Mouse (Mus musculus) CD4-positive helper T cell, adult 2 months (primary cell): ENCODE measurements around the gene Iba57.
"Not testable (repeated sequence)": the region's sequence is repeated elsewhere in the genome, so short reads cannot be mapped to it uniquely, and the experiment has no call there.

Source experiments
- DNase-seq: peaks from one replicate; pipeline ENCODE4 v3.0.0-alpha.2; 2012; ENCODE audit warnings: low read depth, missing footprints, low spot score

The Iba57 gene

DNA sequence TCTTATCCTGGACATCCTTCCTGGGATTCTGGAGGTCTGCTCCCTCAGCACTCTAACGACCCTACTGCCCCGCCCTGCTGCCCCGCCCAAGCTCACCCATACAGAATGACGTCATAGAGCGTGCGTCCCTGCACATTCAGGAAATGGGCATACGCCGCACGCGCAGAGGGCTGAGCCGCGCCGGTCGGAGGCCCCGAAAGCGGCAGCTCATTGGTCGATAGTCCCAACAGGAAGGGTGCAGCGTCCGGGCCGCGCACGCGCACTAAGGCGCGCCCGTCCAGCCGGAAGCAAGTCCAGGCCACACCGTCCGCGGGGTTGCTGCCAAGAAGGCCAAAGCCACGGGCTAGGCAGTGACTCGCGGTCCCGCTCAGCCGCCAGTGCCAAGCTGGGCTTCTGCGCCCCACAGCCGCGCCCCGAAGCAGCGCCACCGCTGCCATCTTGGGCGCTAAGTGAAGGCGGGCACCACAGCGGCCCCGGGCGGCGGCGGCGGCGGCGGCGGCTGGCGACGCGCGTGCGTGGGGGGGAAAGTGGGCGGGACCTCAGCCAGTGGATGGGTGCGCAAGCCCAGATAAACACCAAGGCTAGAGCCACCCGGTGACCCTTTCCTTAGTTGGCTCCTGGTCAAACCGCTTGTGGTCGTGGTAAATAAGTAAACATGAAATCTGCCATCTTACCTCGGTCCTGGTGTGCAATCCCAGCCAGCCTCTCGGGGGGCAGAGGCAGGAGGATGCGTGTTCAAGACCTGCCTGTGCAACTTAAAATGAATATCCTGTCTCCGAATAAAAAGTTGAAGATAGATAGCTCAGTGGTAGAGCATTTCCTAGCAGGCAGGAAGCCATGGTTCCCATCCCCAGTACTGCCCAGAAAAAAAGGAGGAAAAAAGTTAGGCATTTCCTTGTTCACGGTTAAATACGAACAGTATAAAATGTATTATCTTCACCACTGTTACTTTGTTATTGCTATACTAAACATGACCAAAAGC, at the start of gene Iba57:
Gene Iba57 (minus strand): TSS at position 485 of the 982 bp plus-strand sequence.
- peak; percentile 99 for DNase-seq

DNA sequence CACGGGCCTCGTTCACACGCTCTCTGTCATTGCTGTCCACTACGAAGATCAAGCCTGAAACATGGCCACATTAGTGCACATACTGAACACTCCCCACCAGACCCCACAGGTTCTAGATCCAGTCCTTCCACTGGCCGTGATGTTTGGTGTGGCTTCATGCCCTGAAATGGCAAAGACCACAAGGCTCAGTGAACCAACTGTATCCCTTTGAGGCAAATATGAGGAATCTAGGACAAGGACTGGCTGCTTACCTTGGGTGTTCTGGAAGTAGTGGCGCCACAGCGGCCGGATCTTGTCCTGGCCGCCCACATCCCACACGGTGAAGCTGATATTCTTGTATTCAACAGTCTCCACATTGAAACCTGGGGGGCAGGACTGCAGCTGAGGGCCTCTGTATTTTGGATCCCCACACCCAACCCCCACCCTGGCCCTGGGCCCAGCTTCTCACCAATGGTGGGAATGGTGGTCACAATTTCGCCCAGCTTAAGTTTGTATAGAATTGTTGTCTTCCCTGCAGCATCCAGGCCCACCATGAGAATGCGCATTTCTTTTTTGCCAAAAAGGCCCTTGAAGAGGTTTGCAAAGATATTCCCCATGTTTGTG, 49.5 kb upstream of the Iba57 start:
- no peak for DNase-seq

DNA sequence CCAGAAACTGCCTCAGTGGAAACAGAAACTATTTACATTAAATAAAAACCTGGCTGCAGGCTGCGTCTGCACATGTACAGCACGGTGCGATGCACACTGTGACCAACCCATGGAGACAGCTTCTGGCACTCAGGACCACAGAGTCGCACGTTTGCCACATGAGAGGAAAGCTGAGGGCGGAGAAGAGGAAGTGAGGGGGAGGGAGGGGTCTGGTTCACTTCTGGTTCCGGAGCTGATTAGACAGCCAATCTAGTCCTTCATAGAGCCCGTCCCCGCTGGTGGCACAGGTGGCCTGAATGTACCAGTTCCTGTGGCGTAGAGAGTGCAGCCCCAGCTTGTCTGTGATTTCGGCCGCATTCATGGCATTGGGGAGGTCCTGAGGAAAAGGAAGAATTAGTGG, 48.8 kb upstream of the Iba57 start:
- peak; percentile 86 for DNase-seq

DNA sequence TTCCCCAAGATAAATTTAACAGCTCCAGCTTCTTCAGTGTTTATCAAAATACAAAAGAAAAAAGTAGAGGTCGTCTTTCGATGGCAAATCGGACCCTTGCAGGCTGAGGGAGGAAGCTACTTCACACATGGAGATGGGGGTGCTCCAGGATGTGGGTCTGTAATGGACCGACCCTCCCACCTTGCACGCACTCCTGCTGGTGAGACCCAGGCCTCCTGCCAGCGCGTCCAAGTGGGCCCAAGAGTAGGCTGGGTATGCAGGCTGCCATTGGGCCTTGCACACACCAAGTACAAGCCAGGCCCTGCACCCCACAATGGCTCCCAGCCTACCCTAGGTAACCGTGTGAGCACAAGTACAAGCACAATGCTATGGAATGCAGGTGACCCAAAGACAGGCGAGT, 48.0 kb upstream of the Iba57 start:
- not testable (repeated sequence) for DNase-seq

DNA sequence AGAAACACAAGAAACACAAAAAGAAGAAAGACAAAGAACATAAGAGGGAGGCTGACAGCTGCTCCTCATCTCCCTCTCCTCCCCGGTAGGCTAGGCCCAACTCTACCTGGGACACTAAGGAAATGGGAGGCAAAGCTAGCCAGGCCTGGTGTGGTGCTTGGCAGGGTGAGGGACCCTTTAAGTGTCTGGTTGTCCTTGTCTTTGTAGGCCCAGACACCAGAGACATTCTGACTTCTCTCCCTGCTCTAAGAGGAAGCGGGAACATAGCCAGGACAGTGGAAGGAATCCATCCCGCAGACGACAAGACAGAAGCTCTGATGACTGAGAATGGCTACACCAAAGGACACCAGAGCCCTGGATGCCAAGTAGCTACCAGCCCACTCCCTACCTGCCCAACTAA, 46.5 kb upstream of the Iba57 start:
- DNase-seq = no peak

DNA sequence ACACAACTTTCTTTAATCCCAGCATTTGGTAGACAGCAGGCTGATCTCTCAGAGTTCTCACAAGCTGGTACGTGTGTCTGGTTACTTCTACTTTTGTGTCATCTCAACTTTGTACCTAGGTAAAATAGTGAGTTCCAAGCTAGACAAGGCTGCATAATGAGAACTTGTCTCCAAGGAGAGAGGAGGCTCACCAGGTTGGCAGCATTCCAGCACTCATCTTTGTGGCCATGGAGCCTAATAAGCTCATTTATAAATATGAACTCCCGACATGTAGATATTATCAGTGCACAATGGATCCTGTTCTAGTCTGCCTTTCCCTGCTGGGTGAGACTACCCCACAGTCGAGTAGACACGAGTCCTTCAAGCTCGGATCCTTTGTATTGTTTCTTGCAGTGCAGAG, 46.0 kb upstream of the Iba57 start:
- DNase-seq = no peak

DNA sequence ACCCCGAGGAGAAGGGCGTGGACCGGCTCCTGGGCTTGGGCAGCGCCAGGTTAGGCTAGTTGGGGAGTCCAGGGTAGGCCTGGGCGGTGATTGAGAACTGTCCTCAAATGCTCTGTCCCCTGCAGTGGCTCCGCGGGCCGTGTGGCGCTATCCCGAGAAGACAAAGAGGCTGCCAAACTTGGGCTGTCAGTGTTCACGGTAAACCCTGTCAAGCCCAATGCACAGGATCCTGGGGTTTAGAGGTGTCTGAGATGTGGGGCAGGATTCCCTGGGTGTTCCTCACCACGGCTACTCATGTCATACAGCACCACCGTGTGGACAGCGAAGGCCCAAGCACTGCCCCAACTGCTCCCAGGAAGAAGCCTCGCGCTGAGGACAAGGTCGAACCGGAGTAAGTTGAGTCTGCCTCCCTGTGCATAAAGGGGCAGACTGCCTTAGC, 45.5 kb upstream of the Iba57 start:
- DNase-seq = peak; percentile 67

DNA sequence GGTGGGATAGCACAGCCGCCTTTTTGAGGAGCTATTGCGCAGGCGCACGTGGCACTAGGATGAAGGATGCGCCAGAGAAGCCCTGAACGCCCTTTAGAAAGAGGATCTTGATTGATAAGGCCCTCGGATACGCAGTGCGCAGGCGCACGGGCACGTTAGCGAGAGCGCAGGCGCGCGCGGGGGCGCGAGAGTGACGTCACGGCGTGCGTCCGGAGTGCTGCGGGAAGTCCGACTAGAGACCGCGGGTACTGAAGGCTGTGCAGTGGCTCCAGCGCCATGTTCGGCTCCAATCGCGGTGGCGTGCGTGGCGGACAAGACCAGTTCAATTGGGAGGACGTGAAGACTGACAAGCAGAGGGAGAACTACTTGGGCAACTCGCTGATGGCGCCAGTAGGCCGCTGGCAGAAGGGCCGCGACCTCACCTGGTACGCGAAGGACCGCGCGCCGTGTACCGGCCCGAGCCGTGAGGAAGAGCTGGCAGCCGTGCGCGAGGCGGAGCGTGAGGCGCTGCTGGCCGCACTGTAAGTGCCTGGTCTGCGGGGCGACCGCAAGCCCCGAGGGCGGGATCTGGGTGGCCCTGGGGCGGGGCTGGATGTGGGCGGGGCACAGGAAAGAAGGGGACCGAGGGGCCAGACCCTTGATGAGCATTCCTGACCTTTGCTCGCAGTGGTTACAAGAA, 44.8 kb upstream of the Iba57 start, which contains the start of gene 2310033P09Rik:
Gene 2310033P09Rik (plus strand): TSS at position 169 of the 679 bp plus-strand sequence.
- peak; percentile 97 for DNase-seq

DNA sequence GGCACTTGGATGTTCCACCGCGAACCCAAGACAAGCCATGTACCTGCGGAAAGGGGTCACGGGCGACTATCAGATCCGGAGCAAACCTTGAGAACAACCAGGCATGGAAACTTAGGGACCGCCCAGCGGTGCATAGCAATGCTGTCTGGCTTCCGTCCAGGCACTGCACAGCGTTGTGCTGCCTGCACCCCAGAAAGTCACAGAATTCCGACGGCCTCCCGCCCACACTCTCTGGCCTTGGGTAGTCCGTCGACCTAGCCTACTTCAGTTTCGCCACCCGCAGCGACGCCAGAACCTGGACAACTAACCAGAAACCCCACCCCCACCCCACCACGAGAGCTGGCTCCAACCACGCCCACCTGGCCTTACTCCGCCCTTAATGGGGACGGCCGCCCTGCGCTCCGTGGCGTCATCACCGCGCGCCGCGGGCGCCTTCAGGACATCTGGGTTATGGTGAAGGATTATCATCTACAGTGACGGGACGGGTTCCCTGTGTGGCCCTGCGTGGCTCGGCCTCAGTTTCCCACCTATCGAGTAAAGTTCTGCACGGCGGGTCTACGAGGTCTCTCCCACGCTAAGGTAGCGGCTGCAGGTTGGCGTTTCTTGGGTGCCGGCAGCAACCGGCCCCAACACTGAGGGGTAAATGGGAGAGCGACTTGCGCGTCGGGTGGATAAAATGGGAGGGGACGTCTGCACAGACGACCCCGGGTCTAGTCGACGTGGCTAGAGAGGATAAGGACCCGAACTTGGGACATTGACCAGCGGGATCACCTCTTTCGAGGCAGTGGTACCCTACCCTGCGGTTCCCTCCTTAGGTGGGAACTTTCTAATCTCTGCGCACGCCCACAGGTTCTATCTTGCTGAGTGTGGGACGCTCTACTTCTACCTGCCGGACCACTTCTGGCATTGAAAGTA, 38.8 kb upstream of the Iba57 start, which contains the start of gene Mrpl55:
Gene Mrpl55 (plus strand): TSS at position 406 of the 915 bp plus-strand sequence.
- peak; percentile 96 for DNase-seq

DNA sequence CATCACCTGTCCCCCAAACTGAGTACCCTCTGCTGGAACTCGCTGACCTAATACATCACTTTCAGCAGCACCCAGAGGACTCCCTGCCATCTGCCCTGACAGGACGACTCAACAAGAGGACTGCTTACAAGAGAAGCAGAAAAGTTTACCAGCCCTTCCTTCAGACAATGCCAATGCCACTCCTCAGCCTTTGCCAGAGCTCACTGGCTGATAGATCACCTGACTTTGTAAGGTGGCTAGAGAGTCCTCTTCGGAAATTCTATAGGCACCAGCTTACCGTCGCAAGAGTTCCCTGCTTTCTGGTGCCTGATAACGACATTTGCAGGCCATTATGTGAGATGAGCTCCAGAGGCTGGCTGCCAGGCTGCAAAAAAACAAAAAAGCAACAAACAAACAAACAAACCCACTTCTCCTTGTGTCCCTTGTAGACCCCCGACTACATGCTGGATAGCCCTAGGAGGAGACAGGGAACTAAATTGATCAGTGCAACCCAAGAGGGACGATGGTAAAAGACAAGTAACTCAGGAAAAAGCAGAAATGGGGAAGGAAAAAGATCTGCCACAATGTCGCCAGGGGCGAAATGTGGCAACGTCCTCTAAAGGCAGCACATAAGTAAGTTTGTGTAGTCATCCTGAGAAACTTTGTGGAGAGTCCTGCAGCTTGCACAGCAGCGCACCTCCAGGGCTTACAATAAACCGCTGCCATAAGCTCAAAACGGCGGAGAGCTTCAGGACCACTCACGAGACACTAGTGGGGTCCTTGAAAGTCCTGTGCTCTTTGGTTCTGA, 37.9 kb upstream of the Iba57 start:
- DNase-seq = no peak

DNA sequence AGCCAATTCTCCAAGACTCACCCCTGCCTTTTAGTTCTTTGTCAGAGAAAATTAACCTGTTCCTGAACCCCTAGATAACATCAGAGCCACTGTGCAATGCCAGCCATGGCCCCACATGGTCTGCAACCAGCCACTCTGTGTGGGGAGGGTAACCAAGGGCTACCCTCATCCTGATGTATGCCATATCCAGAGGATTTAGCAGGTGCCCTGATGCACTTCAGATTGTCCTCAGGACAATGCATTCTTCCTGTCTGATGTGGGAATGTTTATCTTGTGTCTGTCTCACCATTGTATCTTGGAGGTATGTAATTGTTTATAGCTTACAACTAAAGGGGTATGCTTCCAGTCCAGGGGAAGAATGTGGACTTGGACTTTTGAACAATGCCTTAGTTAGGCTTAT, 32.7 kb upstream of the Iba57 start:
- DNase-seq = no peak

DNA sequence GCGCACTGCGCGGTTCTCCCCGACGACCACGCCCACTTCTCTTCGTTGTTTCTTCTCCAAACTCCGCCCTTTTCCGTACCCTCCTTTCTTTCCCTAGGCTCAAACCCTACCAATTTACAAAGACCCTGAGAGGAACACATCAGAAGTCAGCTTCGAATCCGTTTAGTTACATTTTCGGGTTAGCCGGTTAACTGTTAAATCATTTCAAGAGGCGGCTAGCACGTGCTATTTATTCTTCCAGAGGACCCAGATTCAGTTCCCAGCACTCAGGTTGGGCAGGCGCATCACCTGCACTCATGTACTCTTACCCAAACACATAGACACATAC, 28.5 kb upstream of the Iba57 start, which contains the start of gene Guk1:
Gene Guk1 (minus strand): TSS at position 154 of the 328 bp plus-strand sequence.
- DNase-seq = no peak

DNA sequence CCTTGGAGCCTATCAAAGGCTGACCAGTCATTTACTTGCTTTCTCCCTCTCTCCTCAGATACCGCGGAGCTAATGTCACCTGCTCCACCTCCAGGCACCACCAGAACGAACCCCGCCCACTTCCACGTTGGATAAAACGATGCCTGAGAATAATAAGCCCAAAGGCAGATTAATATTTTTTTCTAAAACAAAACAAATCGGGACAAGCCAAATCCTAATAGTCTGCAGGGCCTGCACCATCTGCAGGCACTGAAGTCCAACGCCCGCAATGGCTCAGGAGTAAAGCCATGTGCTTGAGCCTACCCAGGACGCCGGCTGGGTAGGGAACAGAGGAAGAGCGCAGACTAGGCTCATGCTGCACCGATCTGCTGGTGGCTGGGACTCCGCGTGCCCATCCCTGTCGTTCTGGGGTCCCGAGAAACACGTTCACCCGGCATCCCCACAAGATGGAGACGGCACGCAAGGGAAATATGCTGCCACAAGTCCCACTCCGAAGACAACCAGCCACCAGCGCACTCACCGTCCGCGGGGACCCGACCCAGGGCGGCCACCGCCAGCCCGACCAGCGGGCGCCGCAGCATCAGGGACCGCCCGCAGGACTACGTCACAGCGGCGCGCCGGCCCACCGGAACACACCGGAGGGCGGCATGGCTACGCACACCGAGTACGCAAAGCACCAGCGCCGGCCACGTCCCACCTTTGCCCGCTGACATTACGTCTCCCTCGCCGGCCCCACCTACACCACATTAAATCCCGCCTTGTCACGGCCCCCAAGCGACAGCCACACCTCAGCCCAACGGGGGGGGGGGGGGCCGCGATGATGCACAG, 27.9 kb upstream of the Iba57 start:
- peak; percentile 97 for DNase-seq

DNA sequence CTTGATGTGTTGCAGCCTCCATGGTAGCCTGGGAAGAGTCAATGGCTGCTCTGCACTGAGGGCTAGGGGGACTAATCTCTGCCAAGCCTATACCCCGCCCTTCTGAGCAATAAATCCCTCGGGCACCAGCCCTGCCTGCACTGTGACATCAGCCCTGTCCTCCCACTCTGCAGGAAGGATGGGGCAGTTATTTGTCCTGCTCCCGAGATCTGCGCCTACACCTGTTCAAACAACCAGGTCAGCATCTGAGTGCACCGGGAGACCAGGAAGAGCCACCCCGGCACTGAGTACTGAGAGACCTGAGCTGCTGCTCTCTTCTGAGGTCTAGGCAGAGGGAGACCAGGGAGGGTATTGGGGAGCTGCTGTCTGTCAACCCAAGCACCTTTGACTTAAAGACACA, 24.2 kb upstream of the Iba57 start:
- DNase-seq = no peak

DNA sequence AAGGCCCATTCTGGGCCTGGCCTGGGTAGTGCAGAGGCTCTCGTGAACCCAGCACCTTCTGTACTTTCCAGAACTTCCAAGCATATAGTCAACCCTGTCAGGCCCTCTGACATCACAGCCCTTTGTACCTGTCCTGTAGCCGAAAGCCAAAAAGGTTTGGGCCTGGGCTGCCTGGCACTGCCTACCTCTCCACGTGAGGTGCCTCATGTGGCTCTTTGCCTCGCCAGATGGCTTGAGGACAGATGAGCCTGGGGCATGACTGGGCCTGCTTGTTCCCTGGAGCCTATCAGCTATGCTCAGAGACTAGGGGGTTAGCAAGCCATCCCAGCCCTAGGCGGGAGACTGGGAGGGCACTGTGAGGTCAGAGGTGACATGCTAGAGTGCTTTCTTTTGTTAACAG, 22.0 kb upstream of the Iba57 start:
- no peak for DNase-seq

DNA sequence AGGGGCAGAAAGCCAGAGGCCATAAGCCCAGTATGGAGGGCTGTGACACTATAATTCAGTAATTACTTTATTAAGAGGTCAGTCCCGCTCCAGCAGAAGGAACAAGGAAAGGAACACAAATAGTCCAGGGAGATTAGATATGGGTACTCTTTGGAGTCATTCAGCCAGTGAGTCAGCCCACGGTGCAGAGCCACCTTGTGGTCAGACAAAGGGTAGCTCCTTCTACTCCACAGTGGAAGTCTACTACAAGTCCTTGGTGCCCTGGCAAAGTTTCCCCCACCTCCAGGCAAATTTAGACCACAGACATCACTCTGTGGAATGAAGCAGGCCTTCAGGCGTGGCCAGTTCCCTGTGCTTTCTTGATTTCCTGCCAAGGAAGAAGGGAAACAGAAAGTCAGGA, 20.3 kb upstream of the Iba57 start:
- DNase-seq = peak; percentile 37

DNA sequence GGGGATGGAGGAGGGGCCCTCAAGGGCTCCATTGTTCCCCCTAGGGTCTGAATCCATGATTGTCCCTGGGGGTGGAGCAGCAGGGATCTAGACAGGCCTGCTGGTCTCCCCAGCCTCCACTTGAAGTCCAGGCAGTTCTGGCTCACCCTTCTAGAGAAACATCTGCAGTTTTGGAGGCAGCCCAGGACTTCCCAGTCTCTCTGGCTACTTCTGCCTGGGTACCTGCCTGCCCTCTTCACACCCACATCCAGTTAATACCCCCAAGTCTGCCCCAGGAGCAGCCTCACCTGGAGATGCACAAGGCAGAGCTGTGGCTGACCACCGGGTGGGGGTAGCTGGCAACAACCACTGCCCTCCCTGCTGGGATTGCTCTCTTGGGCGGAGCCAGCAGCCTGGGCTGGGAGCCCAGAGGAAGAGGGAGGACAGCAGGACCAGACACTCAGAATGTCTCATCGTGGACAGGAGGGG, 19.4 kb upstream of the Iba57 start, which contains the start of gene Gjc2:
Gene Gjc2 (minus strand): TSS at position 350 of the 468 bp plus-strand sequence.
- no peak for DNase-seq

DNA sequence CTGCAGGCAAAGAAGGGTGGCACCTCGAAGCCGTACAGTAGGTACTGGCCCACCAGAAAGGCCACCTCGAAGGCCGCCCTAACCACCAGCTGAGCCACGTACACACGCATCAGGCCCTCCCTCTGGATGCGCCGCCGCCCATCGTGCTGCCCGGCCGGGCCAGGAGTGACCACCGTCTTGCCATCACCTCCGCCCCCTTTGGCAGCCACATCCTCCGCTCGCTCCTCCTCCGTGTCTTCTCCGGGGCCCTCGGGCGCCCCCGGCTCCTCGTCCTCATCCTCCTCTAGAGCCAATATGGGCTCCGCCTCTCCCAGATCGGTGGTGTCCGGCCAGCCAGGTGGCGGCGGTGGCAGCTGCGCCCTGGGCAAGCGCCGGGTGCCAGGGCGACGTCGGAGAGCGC, 13.4 kb upstream of the Iba57 start:
- DNase-seq = no peak

DNA sequence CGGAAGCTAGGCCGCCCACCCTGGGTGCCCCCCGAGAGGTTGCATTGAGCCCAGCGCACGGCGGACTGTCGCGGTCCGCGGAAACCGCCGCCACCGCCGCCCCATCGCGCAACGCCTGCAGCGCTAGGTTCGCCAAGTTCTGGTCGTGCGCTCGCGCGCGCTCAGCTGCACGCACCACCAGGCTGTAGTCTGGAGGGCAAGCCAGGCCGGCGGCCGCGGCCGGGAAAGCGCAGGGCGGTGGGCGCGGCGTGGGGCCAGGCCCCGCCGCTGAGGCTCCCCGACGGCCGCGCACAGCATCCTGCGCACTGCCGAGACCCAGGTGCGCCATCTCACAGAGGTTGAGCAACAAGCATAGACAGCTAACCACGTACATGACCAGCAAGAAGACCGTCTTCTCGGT, 12.9 kb upstream of the Iba57 start:
- no peak for DNase-seq
